Mouse (Mus musculus) stomach, postnatal 0 days (tissue): ENCODE measurements around the gene Heatr4.

Experiments used
- CTCF ChIP-seq: IDR thresholded peaks from 2 replicates; pipeline ENCODE4 v1.5.1; 2016; ENCODE audit warnings: antibody characterized with exemption, low read depth, mild to moderate bottlenecking, moderate library complexity
- EP300 ChIP-seq: optimal IDR thresholded peaks from 2 replicates; pipeline ENCODE3; 2016; ENCODE audit warnings: antibody characterized with exemption

- TF ChIP-seq CTCF, result no peak
- TF ChIP-seq EP300, result no peak
These were observed 5.8 kb downstream of the Heatr4 start for GRCm38 (mm10) chr12:83978862-83979261.
